ENCODE assay signal across 22 mouse cellular contexts in genomic region chr5:24797858-24798257, GRCm38 (mm10). TPM values are rescaled to one million over a fixed set of nuclear protein-coding genes. Genes with fewer than 3 reads are reported as not detected.
DNase-seq lines count a peak whose midpoint lies in the region; ATAC-seq and TF ChIP-seq lines count a peak whose summit lies in the region.
"Had no signal": no experiment of that assay in that cellular context is flagged by ENCODE, and none has a peak within 500 bp of the region (broad histone marks: within the 10 kb centered on the region; RNA-seq: fewer than 3 reads in every experiment).

No protein-coding gene starts in this region.

- H3K9me3 ChIP-seq in limb, embryonic 14.5 days (ENCODE audit: control insufficient read depth, low read length): no peaks in the 10 kb centered on the region
- H3K9me3 ChIP-seq: embryonic facial prominence, embryonic 13.5 days; forebrain, embryonic 12.5 days; heart, embryonic 15.5 days had no signal

- H3K4me3 ChIP-seq in limb, embryonic 14.5 days (replicated peaks; ENCODE audit: low read length): no peak overlapping the region
- H3K4me3 ChIP-seq: embryonic facial prominence, embryonic 13.5 days; forebrain, embryonic 12.5 days; heart, adult 2 months; heart, embryonic 15.5 days had no signal

- no peaks in the 10 kb centered on the region for H3K27me3 ChIP-seq in limb, embryonic 14.5 days (ENCODE audit: control insufficient read depth, insufficient read depth, low read length)
- H3K27me3 ChIP-seq: embryonic facial prominence, embryonic 13.5 days; forebrain, embryonic 12.5 days; heart, embryonic 15.5 days had no signal

- H3K4me2 ChIP-seq in limb, embryonic 14.5 days (replicated peaks; ENCODE audit: low read depth, low read length, severe bottlenecking): no peak overlapping the region
- H3K4me2 ChIP-seq: embryonic facial prominence, embryonic 13.5 days; forebrain, embryonic 12.5 days; heart, embryonic 11.5 days; heart, embryonic 15.5 days had no signal

- H3K36me3 ChIP-seq in limb, embryonic 14.5 days (ENCODE audit: control insufficient read depth, insufficient read depth, low read length): peaks cover 7% of the 10 kb centered on the region

- H3K9ac ChIP-seq in limb, embryonic 14.5 days (ENCODE audit: low read depth, low read length, severe bottlenecking): no peak overlapping the region
- H3K9ac ChIP-seq: embryonic facial prominence, embryonic 13.5 days; heart, embryonic 15.5 days had no signal

- H3K4me1 ChIP-seq in limb, embryonic 14.5 days (ENCODE audit: control insufficient read depth, insufficient read depth, low read length): peaks cover 8% of the 10 kb centered on the region
- H3K4me1 ChIP-seq: forebrain, embryonic 12.5 days had no signal

- no peak for TF ChIP-seq POLR2A in limb, embryonic 14.5 days (IDR thresholded peaks at IDR 0.05; ENCODE audit: borderline replicate concordance, extremely low read depth, insufficient read depth, insufficient read length)

- peak; percentile 63 for ATAC-seq in limb, embryonic 14.5 days (ENCODE audit: low FRiP score, low read depth)
- ATAC-seq: hindbrain, postnatal 0 days had no signal

- DNase-seq in heart, postnatal 10 days: peak; percentile 26 to 27
- no peak for DNase-seq in heart, postnatal 36 days
- DNase-seq in thymus, postnatal 4 days: peak; percentile 39
- no peak for DNase-seq in thymus, postnatal 10 days (ENCODE audit: low spot score in 2 of 2)
- DNase-seq in limb, embryonic 14.5 days (ENCODE audit: low spot score): peak; percentile 38
- no peak for DNase-seq in left cerebral cortex, adult 9 months (ENCODE audit: low spot score in 2 of 2)
- DNase-seq: cerebellum, adult 11 months; cerebellum, adult 8-10 months; cerebellum, postnatal 14 days; gastrocnemius, postnatal 36 days; heart, adult 2 months had no signal

- intact Hi-C loops in heart, postnatal 10 days (cut with DNase I): no loop called here
- intact Hi-C loops in heart, postnatal 36 days (cut with DNase I): no loop called here

- H3K27ac ChIP-seq in limb, embryonic 14.5 days (replicated peaks; ENCODE audit: low read depth, low read length): no peak overlapping the region
- H3K27ac ChIP-seq: embryonic facial prominence, embryonic 13.5 days; forebrain, embryonic 12.5 days; heart, adult 2 months; heart, embryonic 15.5 days; hindbrain, postnatal 0 days had no signal

- 21% methylated on average over 7 of the region's 7 CpGs for WGBS in limb, embryonic 14.5 days

RNA-seq across cellular contexts. Expression of gene Crygn, which starts 40.0 kb away (rescaled TPM):
- not detected for total RNA-seq in heart, postnatal 10 days (2021)
- not detected for total RNA-seq in heart, postnatal 36 days (2021)
- 0.09 TPM in 1 of 2 replicates, not detected in the other for polyA plus RNA-seq in limb, embryonic 14.5 days (2012; rRNA removed)
- polyA plus RNA-seq in limb, embryonic 14.5 days (2014; fragmentation: Nextera tagmentation; extraction: Ambion mirVana): 1.0 and 2.3 TPM in 2 replicates
- total RNA-seq: adrenal gland, postnatal 10 days; gastrocnemius, adult 8-10 months; heart, adult 2 months; heart, postnatal 25 days; hindbrain, postnatal 0 days; MEL had no signal
- polyA plus RNA-seq: brain, embryonic 14.5 days; forebrain, embryonic 12.5 days; heart, adult 2 months; hindbrain, embryonic 11.5 days had no signal

RNA-seq across cellular contexts. Expression of gene Rheb, which starts 44.6 kb away (rescaled TPM):
- 10 to 100 TPM; 84.6 to 90.3 TPM for total RNA-seq in heart, postnatal 10 days (2021)
- 10 to 100 TPM; 75.8 to 85.5 TPM for total RNA-seq in heart, postnatal 36 days (2021)
- polyA plus RNA-seq in limb, embryonic 14.5 days (2012; rRNA removed): 79.0 and 85.7 TPM in 2 replicates
- 210 and 216 TPM in 2 replicates for polyA plus RNA-seq in limb, embryonic 14.5 days (2014; fragmentation: Nextera tagmentation; extraction: Ambion mirVana)

Comparison
In these comparisons a context has a peak if more than half of its experiments do, and no peak if none do; other contexts are left out.
1. DNase-seq: peak in heart, postnatal 10 days (2 of 2), thymus, postnatal 4 days (single experiment) and limb, embryonic 14.5 days (single experiment); none in heart, postnatal 36 days (0 of 2), thymus, postnatal 10 days (0 of 2) and left cerebral cortex, adult 9 months (0 of 2).